Mouse (Mus musculus): ENCODE measurements around the gene Crispld2. TPM values are rescaled to one million over a fixed set of nuclear protein-coding genes. Genes with fewer than 3 reads are reported as not detected.
A peak's percentile ranks its signal among the peaks of the same experiment; 100 is the strongest.

Gene Crispld2
- polyA plus RNA-seq, 1 experiment from 2014 or later, result 9.2 TPM

DNA sequence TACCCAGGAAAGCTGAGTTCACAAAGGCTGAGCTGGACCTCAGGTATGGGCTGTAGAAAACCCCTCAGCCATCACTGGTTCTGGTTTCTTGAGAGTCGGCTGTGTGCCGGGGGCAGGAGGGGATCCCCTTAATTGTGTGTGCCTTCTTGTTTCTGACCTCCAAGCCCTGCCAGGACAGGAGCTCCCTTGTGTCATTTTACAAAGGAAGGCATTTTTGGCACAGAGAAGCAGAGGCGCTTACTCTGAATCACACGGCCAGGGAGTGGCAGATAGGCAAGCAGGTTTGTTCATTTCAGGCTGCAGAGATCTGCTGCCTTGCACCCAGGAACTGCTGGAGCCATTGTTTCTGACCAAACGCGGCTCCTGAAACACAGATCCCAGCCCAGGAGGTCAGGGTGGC is 83.1 kb downstream of the Crispld2 start:
- ATAC-seq (ENCODE audit: borderline replicate concordance, extremely low read depth, low FRiP score, low TSS enrichment), result no peak
- 61% methylated on average over 6 of the region's 6 CpGs for WGBS

DNA sequence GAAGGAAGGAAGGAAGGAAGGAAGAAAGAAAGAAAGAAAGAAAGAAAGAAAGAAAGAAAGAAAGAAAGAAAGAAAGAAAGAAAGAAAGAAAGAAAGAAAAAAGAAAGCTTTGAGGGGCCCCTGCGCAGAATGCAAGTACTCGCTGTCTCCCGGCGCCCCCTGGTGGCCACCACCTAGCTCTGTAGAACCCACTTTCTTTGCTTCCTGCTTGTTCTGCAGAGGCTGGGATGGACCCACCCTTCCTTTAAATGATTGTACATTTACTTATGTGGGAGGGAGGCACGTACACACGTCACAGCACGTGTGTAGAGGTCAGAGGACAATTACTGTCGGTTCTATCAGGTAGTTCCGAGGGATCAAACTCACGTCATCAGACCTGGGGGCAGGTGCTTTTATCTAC is 85.8 kb downstream of the Crispld2 start:
- H3K9ac ChIP-seq, result no peak overlapping the region
- no peak overlapping the region for H3K4me3 ChIP-seq
- peaks cover 22% of the 10 kb centered on the region for H3K36me3 ChIP-seq
- no peaks in the 10 kb centered on the region; the same call in 1 of the 2 replicates for H3K27me3 ChIP-seq
- no peaks in the 10 kb centered on the region for H3K9me3 ChIP-seq
- 10% methylated on average over 10 of the region's 10 CpGs for WGBS
- no peak overlapping the region for H3K27ac ChIP-seq
- no peaks in the 10 kb centered on the region for H3K4me1 ChIP-seq
- no peak overlapping the region for H3K4me2 ChIP-seq
- ATAC-seq (ENCODE audit: borderline replicate concordance, extremely low read depth, low FRiP score, low TSS enrichment), result no peak

More for the DNA sequence above, 83.1 kb downstream of the Crispld2 start:
- no peak overlapping the region for H3K4me2 ChIP-seq
- H3K9me3 ChIP-seq, result no peaks in the 10 kb centered on the region
- no peak overlapping the region for H3K9ac ChIP-seq
- no peak overlapping the region for H3K4me3 ChIP-seq
- no peak overlapping the region for H3K27ac ChIP-seq
- no peaks in the 10 kb centered on the region for H3K4me1 ChIP-seq
- no peaks in the 10 kb centered on the region; the same call in 1 of the 2 replicates for H3K27me3 ChIP-seq
- no peaks in the 10 kb centered on the region for H3K36me3 ChIP-seq

DNA sequence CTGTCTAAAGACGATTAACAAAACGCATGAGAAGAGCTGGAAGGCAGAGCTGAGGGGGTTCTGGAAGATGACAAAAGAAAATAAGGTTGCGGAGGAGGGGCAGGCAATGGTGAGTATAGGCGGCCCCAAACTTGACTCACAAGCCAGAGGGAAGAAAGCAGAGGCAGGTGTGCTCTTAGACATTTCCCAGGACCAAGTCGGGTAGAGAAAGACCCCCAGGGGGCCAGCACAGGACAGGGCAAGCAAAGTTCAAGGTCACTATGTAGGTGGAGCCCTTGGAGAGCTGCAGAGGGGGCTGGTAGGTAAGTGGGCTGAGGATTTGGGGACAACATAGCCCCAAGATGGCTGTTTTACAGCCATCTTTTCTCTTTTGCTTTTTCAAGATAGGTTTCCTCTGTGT is 87.1 kb downstream of the Crispld2 start:
- Histone ChIP-seq H3K9ac (no peak overlapping the region), H3K4me3 (no peak overlapping the region), H3K4me1 (no peaks in the 10 kb centered on the region), H3K9me3 (no peaks in the 10 kb centered on the region), H3K27ac (no peak overlapping the region), H3K27me3 (no peaks in the 10 kb centered on the region), H3K4me2 (no peak overlapping the region), H3K36me3 (peaks cover 24% of the 10 kb centered on the region)
- 55% methylated on average over 5 of the region's 5 CpGs for WGBS
- no peak for ATAC-seq (ENCODE audit: borderline replicate concordance, extremely low read depth, low FRiP score, low TSS enrichment)

DNA sequence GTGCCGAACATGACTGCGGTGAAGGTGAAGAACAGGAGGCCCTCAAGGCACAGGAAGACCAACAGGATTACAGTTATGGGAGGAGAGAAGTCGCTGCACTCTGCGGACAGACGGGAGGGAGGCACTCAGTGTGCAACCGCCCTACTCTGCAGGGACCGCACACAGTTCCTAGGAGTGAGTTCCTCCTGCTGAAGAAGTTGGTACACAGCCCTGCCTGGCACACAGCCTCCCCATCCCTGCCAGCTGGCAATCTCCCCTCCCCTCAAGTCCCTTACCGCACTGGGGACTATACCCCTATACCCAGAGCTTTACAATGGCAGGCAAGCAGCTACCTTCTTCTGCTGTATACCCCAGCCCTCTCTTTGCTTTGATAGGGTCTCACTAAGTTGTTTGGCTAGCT is 91.0 kb downstream of the Crispld2 start:
- ATAC-seq (ENCODE audit: borderline replicate concordance, extremely low read depth, low FRiP score, low TSS enrichment), result no peak
- Histone ChIP-seq H3K27ac (no peak overlapping the region), H3K4me1 (no peaks in the 10 kb centered on the region), H3K9me3 (no peaks in the 10 kb centered on the region), H3K9ac (no peak overlapping the region), H3K27me3 (no peaks in the 10 kb centered on the region), H3K4me2 (no peak overlapping the region), H3K4me3 (no peak overlapping the region), H3K36me3 (peaks cover 58% of the 10 kb centered on the region)
- WGBS, result 88% methylated on average over 8 of the region's 8 CpGs

DNA sequence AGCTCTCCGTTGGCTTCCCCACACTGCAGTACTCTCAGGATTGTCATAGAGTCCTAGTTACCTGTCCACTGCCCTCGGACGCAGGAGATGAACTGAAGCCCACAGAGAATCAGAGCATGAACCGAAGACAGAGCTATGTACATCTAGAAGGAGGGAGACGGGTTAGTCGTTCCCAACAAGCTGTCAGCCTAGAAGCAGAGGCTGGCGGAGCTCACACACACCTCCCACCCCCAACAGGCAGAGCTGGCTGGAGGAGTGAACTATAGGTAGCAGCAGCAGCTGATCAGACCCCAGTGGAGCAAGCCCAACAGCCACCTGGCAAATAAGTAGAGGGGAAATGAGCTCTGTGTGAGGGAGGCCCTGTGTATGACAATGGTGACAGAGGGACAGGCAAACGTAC is 92.5 kb downstream of the Crispld2 start:
- H3K27ac ChIP-seq, result no peak overlapping the region
- H3K4me3 ChIP-seq, result no peak overlapping the region
- no peaks in the 10 kb centered on the region for H3K4me1 ChIP-seq
- no peak overlapping the region for H3K4me2 ChIP-seq
- 78% methylated on average over 8 of the region's 8 CpGs for WGBS
- H3K9ac ChIP-seq, result no peak overlapping the region
- no peaks in the 10 kb centered on the region for H3K9me3 ChIP-seq
- ATAC-seq (ENCODE audit: borderline replicate concordance, extremely low read depth, low FRiP score, low TSS enrichment), result no peak
- no peaks in the 10 kb centered on the region for H3K27me3 ChIP-seq
- H3K36me3 ChIP-seq, result peaks cover 64% of the 10 kb centered on the region

DNA sequence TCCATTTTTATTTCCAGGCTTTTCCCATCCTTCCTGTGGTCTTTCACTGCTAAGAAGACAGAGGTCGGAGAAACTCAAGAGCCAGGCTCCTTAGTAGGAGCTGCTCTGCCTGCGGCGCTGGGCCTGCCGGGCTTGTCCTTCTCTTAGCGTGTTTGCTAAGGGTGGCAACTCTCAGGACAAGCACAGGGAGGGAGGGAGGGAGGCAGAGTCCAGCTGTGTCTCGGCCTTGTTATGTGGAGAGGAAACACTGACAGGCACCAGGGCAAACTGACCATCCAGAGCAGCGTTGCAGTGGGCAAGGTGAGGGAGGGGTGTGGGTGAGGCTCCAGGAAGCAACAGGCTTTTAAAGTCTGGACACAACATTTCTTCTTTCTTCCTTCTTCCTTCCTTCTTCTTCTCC is 97.3 kb downstream of the Crispld2 start:
- Histone ChIP-seq H3K4me3 (no peak overlapping the region), H3K27me3 (no peaks in the 10 kb centered on the region), H3K9me3 (no peaks in the 10 kb centered on the region), H3K36me3 (peaks cover 77% of the 10 kb centered on the region), H3K4me2 (no peak overlapping the region), H3K4me1 (no peaks in the 10 kb centered on the region), H3K9ac (no peak overlapping the region), H3K27ac (no peak overlapping the region)
- ATAC-seq (ENCODE audit: borderline replicate concordance, extremely low read depth, low FRiP score, low TSS enrichment), result no peak
- 54% methylated on average over 7 of the region's 7 CpGs for WGBS

DNA sequence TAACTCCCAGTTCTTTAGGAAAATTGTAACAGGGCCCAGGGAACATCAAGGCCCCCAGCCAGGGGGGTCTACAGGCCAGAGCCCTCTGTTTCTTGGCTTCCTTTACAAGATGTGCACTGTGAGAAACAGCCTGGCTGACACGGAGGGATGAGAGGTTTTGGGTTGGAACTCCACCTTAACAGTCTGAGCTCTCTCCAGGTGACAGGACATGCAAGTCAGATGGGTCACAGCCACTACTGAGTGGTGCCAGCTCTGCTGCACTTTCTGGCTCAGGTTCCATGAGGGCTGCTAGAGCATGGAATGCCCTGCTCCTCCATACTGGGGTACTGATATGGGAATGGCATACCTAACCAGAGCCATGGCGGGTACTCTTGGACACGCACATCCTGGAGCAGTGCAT is 98.8 kb downstream of the Crispld2 start:
- peaks cover 62% of the 10 kb centered on the region for H3K36me3 ChIP-seq
- no peak overlapping the region for H3K4me2 ChIP-seq
- H3K27me3 ChIP-seq, result no peaks in the 10 kb centered on the region
- no peak for ATAC-seq (ENCODE audit: borderline replicate concordance, extremely low read depth, low FRiP score, low TSS enrichment)
- H3K4me3 ChIP-seq, result no peak overlapping the region
- H3K9ac ChIP-seq, result no peak overlapping the region
- no peaks in the 10 kb centered on the region for H3K4me1 ChIP-seq
- 90% methylated on average over 3 of the region's 3 CpGs for WGBS
- no peaks in the 10 kb centered on the region for H3K9me3 ChIP-seq
- H3K27ac ChIP-seq, result no peak overlapping the region

DNA sequence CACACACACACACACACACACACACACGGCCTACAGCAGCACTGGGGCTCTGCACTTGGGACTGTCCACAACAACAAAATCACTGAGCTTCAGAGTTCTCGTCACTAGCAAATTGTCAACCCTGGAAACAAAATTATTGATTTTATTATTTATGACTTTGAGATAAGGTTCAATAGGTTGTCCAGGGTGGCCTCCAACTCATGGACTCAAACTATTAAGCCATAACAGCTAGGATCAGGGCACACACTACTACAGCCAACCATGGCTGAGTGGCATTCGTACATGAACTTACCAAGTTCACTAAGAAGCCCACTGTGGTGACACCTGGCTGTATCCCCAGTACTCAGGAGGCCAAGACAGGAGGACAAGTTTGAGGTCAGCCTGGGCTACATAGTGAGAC is 100.9 kb downstream of the Crispld2 start:
- Histone ChIP-seq H3K27ac (no peak overlapping the region), H3K36me3 (peaks cover 43% of the 10 kb centered on the region), H3K4me1 (no peaks in the 10 kb centered on the region), H3K4me3 (no peak overlapping the region), H3K9ac (no peak overlapping the region), H3K27me3 (no peaks in the 10 kb centered on the region), H3K4me2 (no peak overlapping the region), H3K9me3 (no peaks in the 10 kb centered on the region)
- no peak for ATAC-seq (ENCODE audit: borderline replicate concordance, extremely low read depth, low FRiP score, low TSS enrichment)
- WGBS, result 93% methylated on average over 3 of the region's 3 CpGs

DNA sequence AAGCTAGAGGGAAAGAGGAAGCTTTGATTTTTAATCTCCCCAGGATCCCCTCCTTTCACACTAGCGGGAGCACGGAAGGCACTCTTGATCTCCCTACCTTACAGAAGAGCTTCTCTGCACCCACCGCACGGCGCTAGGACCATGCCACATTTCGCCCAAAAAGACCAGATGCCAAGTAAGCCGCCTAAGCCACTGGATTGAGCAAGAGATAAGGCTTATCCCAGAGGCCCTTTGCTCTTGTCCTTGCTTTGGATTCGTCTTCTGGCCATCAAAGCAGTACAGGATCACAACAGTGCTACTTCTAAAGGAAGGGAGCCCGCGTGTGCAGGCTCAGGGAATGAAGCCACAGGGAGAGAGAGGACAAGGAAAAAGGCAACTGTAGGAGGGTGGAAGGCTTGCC is 102.6 kb downstream of the Crispld2 start:
- ATAC-seq (ENCODE audit: borderline replicate concordance, extremely low read depth, low FRiP score, low TSS enrichment), result no peak
- peaks cover 37% of the 10 kb centered on the region for H3K36me3 ChIP-seq
- H3K27me3 ChIP-seq, result no peaks in the 10 kb centered on the region
- H3K4me2 ChIP-seq, result no peak overlapping the region
- no peak overlapping the region for H3K9ac ChIP-seq
- no peak overlapping the region for H3K4me3 ChIP-seq
- H3K27ac ChIP-seq, result no peak overlapping the region
- H3K4me1 ChIP-seq, result peaks cover 5% of the 10 kb centered on the region
- WGBS, result 80% methylated on average over 10 of the region's 10 CpGs
- no peaks in the 10 kb centered on the region for H3K9me3 ChIP-seq

DNA sequence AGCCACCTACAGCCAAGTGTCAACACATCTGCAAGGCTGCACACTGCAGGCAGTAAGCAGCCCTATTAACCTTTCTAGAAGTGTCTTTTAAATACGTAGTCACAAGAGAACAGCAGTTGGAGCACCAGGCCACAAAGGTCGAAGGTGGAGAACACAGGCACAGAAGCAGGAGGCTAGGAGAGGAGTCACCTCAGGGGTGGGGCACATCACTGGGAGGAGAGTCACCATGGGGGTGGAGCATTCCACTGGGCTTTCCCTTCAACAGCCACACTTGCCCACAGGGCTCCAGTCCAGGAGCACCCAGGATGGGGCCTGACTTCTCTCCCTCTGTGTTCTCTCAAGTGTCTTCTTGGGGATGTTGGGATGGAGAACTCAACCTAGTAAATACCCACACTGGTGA is 104.2 kb downstream of the Crispld2 start:
- Histone ChIP-seq H3K27ac (no peak overlapping the region), H3K27me3 (no peaks in the 10 kb centered on the region), H3K4me1 (peaks cover 14% of the 10 kb centered on the region), H3K4me2 (no peak overlapping the region), H3K9me3 (no peaks in the 10 kb centered on the region), H3K9ac (no peak overlapping the region), H3K4me3 (no peak overlapping the region), H3K36me3 (peaks cover 22% of the 10 kb centered on the region)
- ATAC-seq (ENCODE audit: borderline replicate concordance, extremely low read depth, low FRiP score, low TSS enrichment), result no peak
- 78% methylated on average over 2 of the region's 2 CpGs for WGBS

DNA sequence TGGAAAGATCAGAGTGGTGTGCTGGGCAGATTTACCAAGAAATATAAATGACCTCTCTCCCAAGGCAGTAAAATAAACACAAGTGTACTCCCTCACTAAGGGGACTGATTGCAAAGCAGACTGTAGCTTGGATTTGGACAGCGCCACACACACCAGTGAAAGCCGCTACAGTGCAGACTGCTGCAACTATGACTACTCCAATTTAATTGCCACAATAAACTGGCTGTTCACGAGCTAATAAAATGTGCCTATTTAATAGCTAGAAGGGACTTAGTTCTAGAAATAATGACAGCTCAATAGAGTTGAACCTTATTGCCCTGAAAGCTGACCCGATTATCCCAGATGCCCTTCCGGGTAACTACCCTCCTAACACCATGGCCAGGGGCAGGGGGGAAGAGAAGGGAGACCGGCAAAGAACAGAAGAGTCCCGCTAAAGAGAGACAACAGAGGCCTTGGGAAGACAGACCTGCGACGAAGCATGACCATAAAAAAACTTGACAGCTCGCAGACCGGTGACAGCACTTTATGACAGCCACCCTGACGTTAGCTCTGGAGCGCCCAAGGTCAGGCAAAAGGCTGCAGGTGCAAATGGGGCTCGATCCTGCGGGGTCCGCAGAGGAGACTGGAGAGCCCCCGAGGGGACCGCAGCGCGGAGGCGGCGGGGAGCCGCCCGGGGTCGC is 108.3 kb downstream of the Crispld2 start:
- H3K4me2 ChIP-seq, result peak overlapping the region; percentile 92
- peak overlapping the region; percentile 92 for H3K4me3 ChIP-seq
- H3K9ac ChIP-seq, result peak overlapping the region; percentile 87
- peaks cover 24% of the 10 kb centered on the region for H3K4me1 ChIP-seq
- 3% methylated on average over 25 of the region's 25 CpGs for WGBS
- ATAC-seq (ENCODE audit: borderline replicate concordance, extremely low read depth, low FRiP score, low TSS enrichment), result no peak
- H3K9me3 ChIP-seq, result no peaks in the 10 kb centered on the region
- H3K36me3 ChIP-seq, result no peaks in the 10 kb centered on the region
- H3K27ac ChIP-seq, result peak overlapping the region; percentile 89
- no peaks in the 10 kb centered on the region for H3K27me3 ChIP-seq

DNA sequence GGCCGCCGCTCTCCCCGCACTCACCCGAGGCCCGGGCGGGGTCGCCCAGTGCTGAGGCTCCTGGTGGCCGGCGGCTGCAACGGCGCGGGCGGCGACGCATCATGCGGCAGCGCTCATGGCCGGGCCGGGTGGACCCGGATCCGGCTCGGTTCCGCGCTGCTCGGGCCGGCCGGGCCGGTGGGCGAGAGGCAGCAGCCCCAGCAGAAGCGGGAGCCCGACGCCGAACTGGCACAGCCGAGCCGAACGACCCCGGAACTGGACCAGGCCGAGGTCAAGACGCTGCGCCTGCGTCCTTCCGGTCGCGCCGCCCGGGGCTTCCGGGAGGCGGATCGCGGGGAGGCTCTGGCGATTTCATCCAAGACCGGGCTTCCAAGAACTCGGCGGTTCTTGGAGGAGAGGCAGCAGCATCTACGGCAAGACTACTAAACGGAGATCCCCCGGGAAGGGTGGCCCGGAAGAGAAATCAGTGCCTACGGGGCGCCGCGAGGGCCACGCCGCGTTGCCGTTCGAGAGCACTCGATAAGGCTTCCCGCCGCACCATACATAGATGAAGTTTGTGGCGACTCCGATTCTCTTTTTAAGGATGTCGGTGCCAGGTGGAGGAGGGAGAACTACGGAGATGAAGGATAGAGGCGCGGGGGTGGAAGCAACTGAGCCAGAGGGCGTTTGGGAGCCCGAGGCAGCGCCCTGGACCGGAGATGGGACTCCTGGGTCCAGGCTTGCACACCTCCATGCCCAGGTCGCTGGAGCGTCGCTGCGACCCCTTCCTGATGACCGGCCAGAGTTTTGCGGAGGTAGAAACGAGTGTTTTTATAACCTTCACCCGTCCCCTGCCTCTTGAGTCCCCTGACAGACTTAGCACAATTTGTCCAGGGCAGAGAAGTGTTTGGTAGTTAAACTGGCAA is 109.1 kb downstream of the Crispld2 start, which contains the start of gene Zdhhc7:
TSS of gene Zdhhc7 (minus strand) at position 415 of the 905 bp plus-strand sequence.
- peak within 1 kb of the TSS; percentile 92 for H3K4me3 ChIP-seq
- H3K27me3 ChIP-seq, result no peaks in the 10 kb centered on the region
- no peaks in the 10 kb centered on the region for H3K9me3 ChIP-seq
- peak within 1 kb of the TSS; percentile 92 for H3K4me2 ChIP-seq
- peak; percentile 74 for ATAC-seq (ENCODE audit: borderline replicate concordance, extremely low read depth, low FRiP score, low TSS enrichment)
- peaks cover 24% of the 10 kb centered on the region for H3K4me1 ChIP-seq
- H3K9ac ChIP-seq, result peak within 1 kb of the TSS; percentile 87
- WGBS, result 2% methylated on average over 85 of the region's 88 CpGs
- H3K27ac ChIP-seq, result peak within 1 kb of the TSS; percentile 89
- H3K36me3 ChIP-seq, result no peaks in the 10 kb centered on the region

Data from lung, embryonic 15.5 days (tissue).